Mouse (Mus musculus): ENCODE results near the gene Trip10. TPM values are rescaled to one million over a fixed set of nuclear protein-coding genes. Genes with fewer than 3 reads are reported as not detected.

Trip10 gene
- total RNA-seq, 4 experiments from 2014 or later = 6.9 to 9.1 (median 8.1) TPM

DNA sequence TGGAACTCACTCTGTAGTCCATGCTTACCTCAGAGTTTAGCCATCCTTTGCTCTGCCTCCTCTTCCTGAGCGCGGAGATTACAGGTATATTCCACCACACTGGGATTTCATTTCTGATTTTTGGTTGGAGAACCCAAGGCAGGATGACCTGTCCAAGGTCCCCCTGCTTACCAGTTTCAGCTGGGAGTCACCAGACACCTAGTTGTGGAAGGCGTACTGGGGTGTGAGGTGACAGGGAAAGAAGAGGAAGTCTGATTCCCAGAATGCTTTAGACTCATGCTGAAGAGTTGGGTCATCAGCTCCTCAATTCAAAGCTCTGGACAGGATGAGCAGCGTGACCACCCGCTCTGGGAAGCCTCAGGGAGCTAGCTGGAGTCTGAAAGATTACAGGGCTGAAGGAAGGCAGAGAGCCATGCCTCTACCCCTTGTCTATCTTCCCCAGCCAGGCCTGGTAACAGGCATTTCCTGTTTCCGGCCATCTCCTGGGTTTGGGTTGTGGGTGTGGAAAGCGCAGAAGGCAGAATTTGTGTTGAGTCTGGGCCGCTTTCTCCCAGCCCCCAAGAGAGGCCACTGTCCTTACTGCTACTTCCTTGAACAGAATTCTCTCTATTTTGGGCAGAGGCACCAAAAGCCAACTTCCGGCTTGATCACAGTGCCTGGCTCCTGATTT lies 40.9 kb downstream of the Trip10 start:
- no peak for DNase-seq (ENCODE audit: low spot score in 2 of 2)

DNA sequence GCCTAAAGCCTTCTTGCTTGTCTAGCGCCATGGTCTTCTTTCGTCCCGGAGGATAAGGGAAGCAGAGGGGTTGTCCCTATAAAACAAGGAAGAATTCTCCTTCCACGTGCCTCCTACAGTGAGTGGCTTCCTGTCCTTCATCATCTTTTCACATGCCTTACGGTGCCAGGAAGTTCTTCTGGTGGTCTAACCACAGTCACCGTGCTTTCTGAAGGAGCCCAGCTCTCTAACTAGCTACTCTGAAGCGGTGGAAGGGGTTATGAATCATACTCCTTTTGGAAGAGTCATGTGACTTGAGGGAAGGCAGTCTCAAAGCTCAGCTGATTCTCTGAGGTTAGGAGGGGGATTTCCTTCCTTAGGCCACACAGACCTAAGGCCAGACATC lies 41.4 kb downstream of the Trip10 start:
- DNase-seq (ENCODE audit: low spot score in 2 of 2) = no peak

DNA sequence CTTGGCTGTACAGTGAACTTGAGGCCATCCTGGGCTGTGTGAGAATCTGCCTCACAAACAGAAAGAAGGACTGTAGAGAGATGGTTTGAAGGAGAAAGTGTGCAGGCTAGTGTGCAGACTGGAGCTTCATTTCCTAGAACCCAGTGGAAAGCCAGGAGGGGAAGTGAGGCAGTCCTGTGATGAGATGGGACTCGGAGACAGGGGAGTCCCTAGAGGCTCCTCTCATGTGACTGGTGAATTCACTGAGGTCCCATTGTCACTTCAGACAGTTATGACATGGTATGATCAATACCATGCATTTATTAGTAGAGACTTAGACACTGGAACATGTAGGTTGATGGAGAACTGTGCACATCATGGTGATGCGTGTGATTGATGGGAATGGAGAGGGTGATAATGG lies 43.0 kb downstream of the Trip10 start:
- DNase-seq (ENCODE audit: low spot score in 2 of 2) = no peak

DNA sequence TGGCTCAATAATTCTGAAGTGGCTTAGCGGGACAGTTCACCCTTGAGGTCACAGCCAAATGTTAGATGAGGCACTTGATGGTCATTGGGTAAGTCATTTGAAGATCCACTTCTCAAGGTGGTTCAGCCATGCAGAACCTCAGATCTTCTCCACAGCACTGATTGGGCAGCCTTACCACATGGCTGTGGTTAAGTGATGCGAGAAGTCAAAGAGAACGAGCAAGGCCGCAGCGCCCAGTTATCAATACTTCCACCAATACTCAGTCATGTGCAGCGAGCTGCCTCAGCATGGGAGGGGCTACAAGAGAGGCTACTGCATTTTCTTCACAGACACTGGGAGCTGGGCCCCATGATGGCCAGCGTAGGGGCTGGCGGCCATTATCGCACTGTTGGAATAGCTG lies 43.7 kb downstream of the Trip10 start:
- no peak for DNase-seq (ENCODE audit: low spot score in 2 of 2)

- no peak for DNase-seq (ENCODE audit: low spot score in 2 of 2)
Observed at GRCm38 (mm10) chr17:57295935-57296334, 46.7 kb downstream of the Trip10 start.

DNA sequence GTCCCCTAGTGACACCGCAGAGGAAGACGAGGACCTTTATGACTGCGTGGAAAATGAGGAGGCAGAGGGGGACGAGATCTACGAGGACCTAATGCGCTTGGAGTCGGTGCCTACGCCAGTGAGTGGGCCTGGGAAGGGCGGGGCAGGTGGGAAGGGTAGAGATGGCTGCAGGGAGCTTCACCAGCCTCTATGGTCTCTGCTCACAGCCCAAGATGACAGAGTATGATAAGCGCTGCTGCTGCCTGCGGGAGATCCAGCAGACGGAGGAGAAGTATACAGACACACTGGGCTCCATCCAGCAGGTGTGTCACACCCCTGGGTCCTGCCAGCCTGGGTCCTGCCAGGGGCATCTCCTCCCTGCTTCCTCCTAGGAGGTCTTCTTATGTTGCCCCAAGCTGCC lies 47.8 kb downstream of the Trip10 start:
- no peak for DNase-seq (ENCODE audit: low spot score in 2 of 2)

DNA sequence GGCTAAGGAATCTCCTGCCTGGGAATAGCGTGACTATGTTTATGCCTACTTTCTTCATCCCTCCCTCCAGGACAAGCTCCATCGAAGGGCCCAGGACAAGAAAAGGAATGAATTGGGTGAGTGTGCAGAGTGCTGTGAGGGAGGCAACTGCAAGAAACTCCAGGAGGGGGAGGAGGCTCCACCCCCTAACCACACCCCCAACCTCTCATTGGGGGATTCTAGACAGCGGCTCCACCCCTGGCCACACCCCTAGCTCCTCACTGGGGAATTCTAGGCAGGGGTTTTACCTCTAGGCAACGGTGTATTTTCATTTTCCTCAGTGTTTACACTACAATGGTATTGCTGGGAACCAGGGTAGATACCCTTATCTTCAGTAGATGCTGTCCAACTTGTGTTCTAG lies 56.3 kb downstream of the Trip10 start:
- no peak for DNase-seq (ENCODE audit: low spot score in 2 of 2)

- DNase-seq (ENCODE audit: low spot score in 2 of 2) = no peak
Observed at GRCm38 (mm10) chr17:57307074-57307473, 57.8 kb downstream of the Trip10 start.

GRCm38 (mm10) chr17:57311801-57312200 lies 62.5 kb downstream of the Trip10 start:
- no peak for DNase-seq (ENCODE audit: low spot score in 2 of 2)

Small RNA genes lying within 50 kb of the gene (microRNA-seq; reads per million reads assigned to microRNA genes)
- gene Mir6978 = 0 reads per million in 2 experiments

Other genes starting within 250 kb of the Trip10 start
- gene Pspn, start 249.4 kb upstream of the Trip10 start, total RNA-seq (2022) = not detected
- 10 to 100 TPM; 65.0 to 65.5 (median 65.2) TPM for gene Gtf2f1, start 238.2 kb upstream of the Trip10 start, total RNA-seq (2022)
- under 1 TPM in 3 of 4 experiments, not detected in 1; 0.48 to 0.65 (median 0.53) TPM for gene Gm17949, start 238.0 kb upstream of the Trip10 start, total RNA-seq (2022)
- gene Khsrp, start 217.9 kb upstream of the Trip10 start, total RNA-seq (2022) = 100 to 1,000 TPM; 101 to 104 (median 102) TPM
- under 1 TPM in 1 of 4 experiments, not detected in 3; 0.30 TPM for gene Slc25a41, start 207.8 kb upstream of the Trip10 start, total RNA-seq (2022)
- gene Crb3, start 190.3 kb upstream of the Trip10 start, total RNA-seq (2022) = 1 to 10 TPM in 3 of 4 experiments, under 1 TPM in 1; 0.51 to 2.6 (median 1.7) TPM
- gene Slc25a23, start 189.6 kb upstream of the Trip10 start, total RNA-seq (2022) = 100 to 1,000 TPM; 313 to 347 (median 323) TPM
- 1 to 10 TPM; 1.1 to 3.9 (median 2.5) TPM for gene Dennd1c, start 170.9 kb upstream of the Trip10 start, total RNA-seq (2022)
- 100 to 1,000 TPM; 607 to 698 (median 653) TPM for gene Tubb4a, start 161.7 kb upstream of the Trip10 start, total RNA-seq (2022)
- under 1 TPM; 0.39 to 0.84 (median 0.63) TPM for gene Tnfsf9, start 144.1 kb upstream of the Trip10 start, total RNA-seq (2022)
- under 1 TPM in 1 of 4 experiments, not detected in 3; 0.55 TPM for gene Cd70, start 99.7 kb upstream of the Trip10 start, total RNA-seq (2022)
- gene Tnfsf14, start 55.3 kb upstream of the Trip10 start, total RNA-seq (2022) = not detected
- gene C3, start 21.3 kb upstream of the Trip10 start, total RNA-seq (2022) = 1 to 10 TPM in 3 of 4 experiments, under 1 TPM in 1; 0.94 to 3.9 (median 1.3) TPM
- 10 to 100 TPM; 26.5 to 27.8 (median 27.5) TPM for gene Gpr108, start 1.0 kb upstream of the Trip10 start, total RNA-seq (2022)
- 1 to 10 TPM; 2.9 to 9.2 (median 5.0) TPM for gene Vav1, start 29.6 kb downstream of the Trip10 start, total RNA-seq (2022)
- 10 to 100 TPM in 2 of 4 experiments, 1 to 10 TPM in 2; 3.0 to 19.7 (median 8.0) TPM for gene Adgre1, start 109.2 kb downstream of the Trip10 start, total RNA-seq (2022)

All from left cerebral cortex, adult 8-10 months (tissue).